Comparison of ENCODE assay signal across 29 mouse cellular contexts in the genomic region with DNA sequence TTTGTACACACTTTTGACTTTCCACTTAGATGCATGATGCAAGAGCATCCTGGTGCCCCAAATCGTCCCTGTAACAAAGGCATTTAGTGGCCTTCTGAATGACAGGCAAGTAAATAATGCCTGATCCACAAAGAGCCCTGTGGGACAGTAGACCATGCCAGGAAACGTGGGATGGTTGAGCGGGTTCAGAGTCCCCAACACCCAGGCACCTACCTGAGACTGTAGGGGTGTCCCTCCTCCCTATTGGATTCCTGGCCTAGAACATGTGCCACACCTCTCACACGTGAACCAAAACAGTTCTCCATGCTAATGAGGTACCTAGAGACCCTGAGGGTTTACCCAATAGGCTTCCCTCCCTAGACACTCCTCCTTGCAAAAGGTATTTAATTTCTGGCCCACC. TPM values are rescaled to one million over a fixed set of nuclear protein-coding genes. Genes with fewer than 3 reads are reported as not detected.
A peak's percentile ranks its signal among the peaks of the same experiment; 100 is the strongest.
DNase-seq lines count a peak whose midpoint lies in the region; ATAC-seq and TF ChIP-seq lines count a peak whose summit lies in the region.
"Had no signal": no experiment of that assay in that cellular context is flagged by ENCODE, and none has a peak within 500 bp of the region (broad histone marks: within the 10 kb centered on the region; RNA-seq: fewer than 3 reads in every experiment).

No protein-coding gene starts in this region.

- TF ChIP-seq CTCF in bone marrow macrophage, adult 2 months (IDR thresholded peaks at IDR 0.05; ENCODE audit: low read depth, low read length) = no peak
- no peak for TF ChIP-seq CTCF in liver, embryonic 14.5 days (IDR thresholded peaks at IDR 0.05; ENCODE audit: low read depth)
- no peak for TF ChIP-seq CTCF in liver, postnatal 0 days (IDR thresholded peaks at IDR 0.05; ENCODE audit: low read depth)

- no peaks in the 10 kb centered on the region for H3K27me3 ChIP-seq in heart, embryonic 10.5 days (ENCODE audit: insufficient read depth, poor library complexity, severe bottlenecking)
- no peaks in the 10 kb centered on the region for H3K27me3 ChIP-seq in liver, embryonic 14.5 days (ENCODE audit: control insufficient read depth, insufficient read depth, low read length)
- no peaks in the 10 kb centered on the region for H3K27me3 ChIP-seq in liver, postnatal 0 days (ENCODE audit: insufficient read depth, low read length)
- H3K27me3 ChIP-seq: CH12.LX; forebrain, embryonic 13.5 days; heart, embryonic 12.5 days; heart, embryonic 15.5 days; hindbrain, embryonic 13.5 days; Patski had no signal

- ATAC-seq in liver, embryonic 14.5 days (ENCODE audit: insufficient read depth) = 0 out of 2 replicates have a peak, but pooled peaks have one; percentile 37
- peak; percentile 97 for ATAC-seq in liver, postnatal 0 days
- ATAC-seq: forebrain, embryonic 13.5 days; forebrain, embryonic 16.5 days; hindbrain, embryonic 16.5 days; Patski had no signal

- WGBS in heart, embryonic 10.5 days = 95% methylated on average over 4 of the region's 4 CpGs
- 85% methylated on average over 4 of the region's 4 CpGs for WGBS in liver, embryonic 14.5 days (ENCODE audit: insufficient replicate concordance)
- 71% methylated on average over 4 of the region's 4 CpGs for WGBS in liver, postnatal 0 days (ENCODE audit: insufficient replicate concordance)

- no peaks in the 10 kb centered on the region for H3K4me1 ChIP-seq in heart, embryonic 10.5 days
- H3K4me1 ChIP-seq in bone marrow macrophage, adult 2 months (ENCODE audit: control insufficient read depth, insufficient read depth, low read length) = 0 out of 2 replicates have a peak, but pooled peaks cover 3% of the 10 kb centered on the region
- H3K4me1 ChIP-seq in liver, embryonic 14.5 days (replicated peaks; ENCODE audit: control insufficient read depth in 2 of 2, insufficient read depth in 2 of 2, low read length in 1 of 2) = no peaks in the 10 kb centered on the region
- no peaks in the 10 kb centered on the region for H3K4me1 ChIP-seq in liver, postnatal 0 days (ENCODE audit: insufficient read depth)
- H3K4me1 ChIP-seq: forebrain, embryonic 10.5 days; forebrain, embryonic 13.5 days; heart, embryonic 12.5 days; heart, embryonic 15.5 days; hindbrain, embryonic 10.5 days; hindbrain, embryonic 13.5 days had no signal

- no peak overlapping the region for H3K4me3 ChIP-seq in heart, embryonic 10.5 days
- H3K4me3 ChIP-seq in bone marrow macrophage, adult 2 months (ENCODE audit: insufficient read depth, low read length) = no peak overlapping the region
- no peak overlapping the region for H3K4me3 ChIP-seq in liver, embryonic 14.5 days (ENCODE audit: insufficient read depth in 1 of 2, low read depth in 2 of 2, low read length in 2 of 2)
- H3K4me3 ChIP-seq in liver, postnatal 0 days (ENCODE audit: low read depth, low read length) = no peak overlapping the region
- H3K4me3 ChIP-seq: forebrain, embryonic 10.5 days; forebrain, embryonic 13.5 days; heart, embryonic 12.5 days; heart, embryonic 15.5 days; hindbrain, embryonic 10.5 days; hindbrain, embryonic 13.5 days had no signal

- DNase-seq in heart, adult 11 months = peak; percentile 78
- no peak for DNase-seq in heart, embryonic 10.5 days (ENCODE audit: low spot score)
- no peak for DNase-seq in liver, embryonic 14.5 days (ENCODE audit: low read depth in 3 of 3, low spot score in 3 of 3)
- DNase-seq in liver, postnatal 0 days = peak; percentile 37
- DNase-seq in thymus, postnatal 36 days = no peak
- DNase-seq in right cerebral cortex, adult 2 months (ENCODE audit: low spot score in 2 of 2) = no peak
- DNase-seq: adrenal gland, postnatal 10 days; adrenal gland, postnatal 36 days; B cell, adult 2 months; cerebellum, adult 11 months; cerebellum, adult 2 months; cerebellum, adult 9-11 months; cerebellum, postnatal 25 days; gastrocnemius, postnatal 10 days; gastrocnemius, postnatal 36 days; heart, postnatal 10 days; heart, postnatal 36 days had no signal

- no peak overlapping the region for H3K4me2 ChIP-seq in liver, embryonic 14.5 days (ENCODE audit: low read depth)
- no peak overlapping the region for H3K4me2 ChIP-seq in liver, postnatal 0 days (ENCODE audit: low read depth, low read length)
- H3K4me2 ChIP-seq: forebrain, embryonic 13.5 days; heart, embryonic 12.5 days; heart, embryonic 15.5 days; hindbrain, embryonic 13.5 days had no signal

- TF ChIP-seq POLR2A in bone marrow macrophage, adult 2 months (IDR thresholded peaks at IDR 0.05; ENCODE audit: borderline replicate concordance, low read depth, low read length) = no peak

- H3K9ac ChIP-seq in liver, embryonic 14.5 days (replicated peaks) = no peak overlapping the region
- H3K9ac ChIP-seq in liver, postnatal 0 days (replicated peaks) = no peak overlapping the region
- H3K9ac ChIP-seq: forebrain, embryonic 13.5 days; heart, embryonic 12.5 days; heart, embryonic 15.5 days; hindbrain, embryonic 13.5 days had no signal

- no peaks in the 10 kb centered on the region for H3K9me3 ChIP-seq in heart, embryonic 10.5 days
- H3K9me3 ChIP-seq in liver, embryonic 14.5 days (ENCODE audit: control insufficient read depth, low read length) = no peaks in the 10 kb centered on the region
- no peaks in the 10 kb centered on the region for H3K9me3 ChIP-seq in liver, postnatal 0 days (ENCODE audit: low read length)
- H3K9me3 ChIP-seq: forebrain, embryonic 10.5 days; forebrain, embryonic 13.5 days; G1E; heart, embryonic 12.5 days; heart, embryonic 15.5 days; hindbrain, embryonic 10.5 days; hindbrain, embryonic 13.5 days had no signal

- TF ChIP-seq EP300 in liver, embryonic 14.5 days (IDR thresholded peaks at IDR 0.05; ENCODE audit: low read depth) = no peak
- TF ChIP-seq EP300 in liver, postnatal 0 days (IDR thresholded peaks at IDR 0.05; ENCODE audit: low read depth) = 0 out of 2 replicates have a peak, but pooled peaks have one; percentile 39

- H3K27ac ChIP-seq in heart, embryonic 10.5 days = no peak overlapping the region
- H3K27ac ChIP-seq in bone marrow macrophage, adult 2 months (ENCODE audit: insufficient read depth, low read depth, low read length) = peak overlapping the region; percentile 55
- no peak overlapping the region for H3K27ac ChIP-seq in liver, embryonic 14.5 days
- peak overlapping the region; percentile 69 for H3K27ac ChIP-seq in liver, postnatal 0 days (ENCODE audit: low read depth)
- H3K27ac ChIP-seq: forebrain, embryonic 10.5 days; forebrain, embryonic 13.5 days; heart, embryonic 15.5 days; hindbrain, embryonic 10.5 days; hindbrain, embryonic 13.5 days had no signal

- H3K36me3 ChIP-seq in heart, embryonic 10.5 days = peaks cover 93% of the 10 kb centered on the region
- H3K36me3 ChIP-seq in liver, embryonic 14.5 days (replicated peaks; ENCODE audit: control insufficient read depth, insufficient read depth, low read depth) = peaks cover 86% of the 10 kb centered on the region
- H3K36me3 ChIP-seq in liver, postnatal 0 days (replicated peaks; ENCODE audit: insufficient read depth, low read length) = peaks cover 72% of the 10 kb centered on the region

RNA-seq across cellular contexts. Expression of gene Clcc1, which starts 27.3 kb away (rescaled TPM):
- polyA plus RNA-seq in heart, embryonic 10.5 days (2016; fragmentation: Nextera tagmentation; extraction: Ambion mirVana) = 50.2 and 58.9 TPM in 2 replicates
- 43.2 and 45.7 TPM in 2 replicates for polyA plus RNA-seq in bone marrow macrophage, adult 2 months (2012; ENCODE audit: insufficient read depth, insufficient read length, missing spikeins)
- polyA plus RNA-seq in liver, embryonic 14.5 days (2012; rRNA removed) = 17.7 and 22.7 TPM in 2 replicates
- polyA plus RNA-seq in liver, embryonic 14.5 days (2014; fragmentation: Nextera tagmentation; extraction: Ambion mirVana) = 38.5 and 45.7 TPM in 2 replicates
- 49.7 and 51.1 TPM in 2 replicates for polyA plus RNA-seq in liver, postnatal 0 days (2015; fragmentation: Nextera tagmentation; extraction: Ambion mirVana)

RNA-seq across cellular contexts. Expression of gene Gpsm2, which starts 41.1 kb away (rescaled TPM):
- 35.6 and 38.7 TPM in 2 replicates for polyA plus RNA-seq in heart, embryonic 10.5 days (2016; fragmentation: Nextera tagmentation; extraction: Ambion mirVana)
- 12.8 and 14.4 TPM in 2 replicates for polyA plus RNA-seq in bone marrow macrophage, adult 2 months (2012; ENCODE audit: insufficient read depth, insufficient read length, missing spikeins)
- 10.3 and 20.1 TPM in 2 replicates for polyA plus RNA-seq in liver, embryonic 14.5 days (2012; rRNA removed)
- 48.6 and 49.4 TPM in 2 replicates for polyA plus RNA-seq in liver, embryonic 14.5 days (2014; fragmentation: Nextera tagmentation; extraction: Ambion mirVana)
- 18.3 and 21.6 TPM in 2 replicates for polyA plus RNA-seq in liver, postnatal 0 days (2015; fragmentation: Nextera tagmentation; extraction: Ambion mirVana)

RNA-seq across cellular contexts. Expression of gene Aknad1, which starts 58.5 kb away (rescaled TPM):
- not detected in 2 replicates for polyA plus RNA-seq in heart, embryonic 10.5 days (2016; fragmentation: Nextera tagmentation; extraction: Ambion mirVana)
- polyA plus RNA-seq in bone marrow macrophage, adult 2 months (2012; ENCODE audit: insufficient read depth, insufficient read length, missing spikeins) = not detected in 2 replicates
- 0.70 and 0.88 TPM in 2 replicates for polyA plus RNA-seq in liver, embryonic 14.5 days (2012; rRNA removed)
- 0.30 and 0.53 TPM in 2 replicates for polyA plus RNA-seq in liver, embryonic 14.5 days (2014; fragmentation: Nextera tagmentation; extraction: Ambion mirVana)
- 0.06 and 0.13 TPM in 2 replicates for polyA plus RNA-seq in liver, postnatal 0 days (2015; fragmentation: Nextera tagmentation; extraction: Ambion mirVana)
- polyA plus RNA-seq: cerebellum, adult 2 months; forebrain, embryonic 10.5 days; forebrain, embryonic 13.5 days; forebrain, embryonic 16.5 days; G1E; heart, embryonic 12.5 days; heart, embryonic 15.5 days; hindbrain, embryonic 16.5 days; Patski had no signal

Comparison
In these comparisons a context has a peak if more than half of its experiments do, and no peak if none do; other contexts are left out.
1. DNase-seq: peak in heart, adult 11 months (single experiment) and liver, postnatal 0 days (single experiment); none in heart, embryonic 10.5 days (single experiment), liver, embryonic 14.5 days (0 of 3), thymus, postnatal 36 days (0 of 2) and right cerebral cortex, adult 2 months (0 of 2).
2. H3K27ac ChIP-seq: peak in bone marrow macrophage, adult 2 months (single experiment) and liver, postnatal 0 days (single experiment); none in heart, embryonic 10.5 days (single experiment) and liver, embryonic 14.5 days (single experiment).